Mouse (Mus musculus): ENCODE data around the gene Myh10.
"Not testable (repeated sequence)": the region's sequence is repeated elsewhere in the genome, so short reads cannot be mapped to it uniquely, and the experiment has no call there.

The Myh10 gene

DNA sequence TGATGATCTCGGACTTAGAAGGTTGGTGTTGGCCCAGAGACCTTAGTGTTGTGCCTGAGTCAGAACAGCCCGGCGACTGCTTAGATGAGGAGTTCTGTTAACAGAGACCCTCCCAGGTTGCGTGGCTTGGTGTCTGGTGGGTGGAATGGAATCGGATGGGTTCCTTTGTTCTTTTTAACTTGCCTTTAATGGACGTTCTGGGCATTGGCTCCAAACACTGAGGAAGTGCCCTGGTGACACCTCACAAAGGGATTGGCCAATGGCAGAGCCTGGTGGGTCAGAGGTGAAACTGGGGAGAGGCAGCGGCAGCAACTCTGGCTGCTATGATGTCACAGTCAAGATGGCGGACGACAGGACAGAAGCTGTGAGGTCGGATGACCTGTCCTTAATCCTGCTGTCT, 99.4 kb downstream of the Myh10 start:
- CTCF ChIA-PET, result no interaction called here

DNA sequence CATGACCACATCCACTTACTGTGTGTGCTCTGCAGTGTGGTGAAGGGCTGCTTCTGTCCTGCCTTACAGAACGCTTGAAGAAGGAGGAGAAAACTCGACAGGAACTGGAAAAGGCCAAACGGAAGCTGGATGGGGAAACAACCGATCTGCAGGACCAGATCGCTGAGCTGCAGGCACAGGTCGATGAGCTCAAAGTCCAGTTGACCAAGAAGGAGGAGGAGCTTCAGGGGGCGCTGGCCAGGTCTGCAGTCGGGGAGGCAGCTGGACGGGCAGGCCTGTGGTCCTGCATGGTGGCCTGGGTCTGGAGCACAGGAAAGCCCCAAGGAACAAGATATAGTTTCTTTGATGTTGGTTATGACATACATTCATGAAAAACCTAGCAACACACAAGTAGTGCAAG, 100.4 kb downstream of the Myh10 start:
- CTCF ChIA-PET, result no interaction called here

DNA sequence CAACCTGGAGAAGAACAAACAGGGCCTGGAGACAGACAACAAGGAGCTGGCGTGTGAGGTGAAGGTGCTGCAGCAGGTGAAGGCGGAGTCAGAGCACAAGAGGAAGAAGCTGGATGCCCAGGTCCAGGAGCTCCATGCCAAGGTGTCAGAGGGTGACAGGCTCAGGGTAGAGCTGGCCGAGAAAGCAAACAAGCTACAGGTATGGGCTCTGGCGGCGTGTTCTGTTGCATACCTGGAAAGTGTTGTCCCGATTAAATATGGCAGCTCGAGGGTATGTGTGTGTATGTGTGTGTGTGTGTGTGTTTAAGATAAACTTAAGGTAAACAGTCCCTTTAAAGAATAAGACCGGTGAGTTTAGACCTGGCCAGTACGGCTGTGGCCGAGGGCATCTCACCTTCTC, 106.9 kb downstream of the Myh10 start:
- CTCF ChIA-PET, result no interaction called here

DNA sequence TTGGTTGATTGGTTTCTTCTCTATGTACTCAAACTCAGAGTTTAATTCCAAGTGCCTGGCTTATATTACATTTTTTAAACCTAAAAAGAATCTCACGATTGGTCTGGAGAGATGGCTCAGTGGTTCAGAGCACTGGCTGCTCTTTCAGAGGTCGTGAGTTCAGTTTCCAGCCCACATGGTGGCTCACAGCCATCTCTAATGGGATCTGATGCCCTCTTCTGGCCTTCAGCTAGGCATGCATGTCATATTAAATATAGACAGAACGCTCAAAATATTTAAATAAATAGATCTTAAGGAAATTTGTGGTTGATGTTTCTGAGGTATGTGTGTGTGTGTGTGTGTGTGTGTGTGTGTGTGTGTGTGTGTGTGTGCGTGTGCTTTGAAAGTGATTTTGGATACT, 113.8 kb downstream of the Myh10 start:
- CTCF ChIA-PET, result interaction anchor here (0.7 kb wide), 1 partner anchor 14 kb away, joined by 3 read pairs; no protein-coding TSS in a partner anchor

GRCm38 (mm10) chr11:68807787-68808186, 116.4 kb downstream of the Myh10 start:
- CTCF ChIA-PET, result interaction anchor here (0.5 to 0.6 kb wide), 2 partner anchors 21 to 98 kb away, joined by 5 to 16 read pairs; no protein-coding TSS in a partner anchor

GRCm38 (mm10) chr11:68811881-68812577, 120.7 kb downstream of the Myh10 start:
- CTCF ChIA-PET, result interaction anchor here (0.6 kb wide), 1 partner anchor 193 kb away, joined by 3 read pairs; no protein-coding TSS in a partner anchor

DNA sequence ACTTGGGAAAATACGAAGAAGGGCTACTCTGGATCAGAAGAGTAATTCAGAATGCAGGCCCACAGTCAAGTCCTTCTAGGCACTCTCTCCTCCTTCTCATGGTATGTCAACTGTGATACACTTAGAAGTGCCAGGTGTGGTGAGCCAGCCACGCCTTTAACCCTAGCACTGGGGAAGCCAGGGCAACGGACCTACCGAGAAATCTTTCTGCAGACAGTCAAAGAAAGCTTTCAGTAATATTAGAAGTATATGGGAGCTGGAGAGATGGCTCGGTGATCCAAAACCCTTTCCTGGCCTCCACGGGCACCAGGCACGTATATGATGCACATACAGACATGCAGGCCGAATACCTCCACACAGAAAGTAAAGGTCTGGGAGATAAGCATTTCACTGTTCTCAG, 127.1 kb downstream of the Myh10 start:
- CTCF ChIA-PET, result no interaction called here

GRCm38 (mm10) chr11:68819226-68819805, 128.0 kb downstream of the Myh10 start:
- CTCF ChIA-PET, result interaction anchor here (0.5 kb wide), 1 partner anchor 14 kb away, joined by 3 read pairs; no protein-coding TSS in a partner anchor

DNA sequence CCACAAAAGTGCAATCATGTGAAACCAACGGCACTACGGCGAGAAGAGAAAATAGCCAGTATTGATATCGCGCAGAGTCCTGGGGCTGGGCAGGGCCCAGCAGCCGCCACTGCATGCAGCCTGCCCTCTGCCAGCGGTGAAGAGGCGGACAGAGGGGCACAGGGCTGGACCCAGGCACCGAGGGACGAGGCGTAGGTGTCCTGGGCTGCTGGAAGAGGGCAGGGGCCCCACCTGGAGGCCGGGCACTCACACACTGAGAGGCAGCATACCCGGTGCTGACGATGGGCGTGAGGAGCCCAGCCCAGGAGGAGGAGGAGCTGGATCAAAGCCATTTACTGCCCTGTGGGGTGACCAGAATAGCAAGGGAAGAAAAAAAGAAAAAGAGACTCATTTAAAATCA, 131.0 kb downstream of the Myh10 start:
- CTCF ChIA-PET, result no interaction called here

- CTCF ChIA-PET, result no interaction called here
Observed at GRCm38 (mm10) chr11:68826735-68827134, 135.4 kb downstream of the Myh10 start.

GRCm38 (mm10) chr11:68831580-68831979, 140.2 kb downstream of the Myh10 start:
- CTCF ChIA-PET, result not testable (repeated sequence)

GRCm38 (mm10) chr11:68832793-68833192, 141.4 kb downstream of the Myh10 start:
- CTCF ChIA-PET, result no interaction called here

DNA sequence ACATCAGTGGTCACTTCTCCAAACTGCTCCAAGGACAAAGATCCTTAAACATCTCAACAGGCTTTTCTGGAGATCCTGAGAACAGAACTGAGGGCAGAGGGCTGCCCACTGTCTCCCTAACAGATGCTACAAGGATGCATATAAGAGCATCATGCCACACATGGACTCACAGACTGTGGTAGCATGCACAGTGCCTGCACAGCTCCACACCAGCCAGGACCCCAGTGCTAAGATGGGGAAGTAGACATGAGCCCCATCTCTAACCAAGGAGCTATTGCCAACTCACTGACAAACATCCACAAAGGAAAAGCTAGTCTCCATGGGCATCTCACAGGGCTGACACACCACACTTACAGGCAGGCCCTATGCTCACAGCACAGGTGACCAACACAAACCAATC, 142.2 kb downstream of the Myh10 start:
- CTCF ChIA-PET, result no interaction called here

GRCm38 (mm10) chr11:68835034-68835433, 143.7 kb downstream of the Myh10 start:
- CTCF ChIA-PET, result no interaction called here

DNA sequence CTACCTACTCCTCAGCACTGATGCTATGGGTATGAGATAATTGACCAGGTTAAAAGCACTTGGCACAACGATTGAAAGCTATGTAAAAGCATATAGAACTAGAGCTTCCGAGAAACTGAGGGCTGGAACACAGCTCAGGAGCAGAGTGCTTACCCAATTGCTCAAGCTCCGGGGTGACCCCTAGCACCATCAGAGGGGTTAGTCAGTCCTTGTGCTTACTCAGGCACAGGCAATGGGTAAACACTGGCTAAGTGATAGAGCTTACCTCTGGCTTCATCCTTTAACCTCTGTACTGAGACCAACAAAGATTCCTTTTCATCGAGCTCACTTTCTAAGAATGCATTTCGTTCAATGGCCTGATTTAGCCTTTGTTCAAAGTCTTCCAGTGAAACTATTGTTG, 148.2 kb downstream of the Myh10 start:
- CTCF ChIA-PET, result no interaction called here

GRCm38 (mm10) chr11:68850862-68851261, 159.5 kb downstream of the Myh10 start:
- CTCF ChIA-PET, result interaction anchor here (0.5 kb wide), 1 partner anchor 228 kb away, joined by 4 read pairs; no protein-coding TSS in a partner anchor

GRCm38 (mm10) chr11:68851644-68852485, 160.5 kb downstream of the Myh10 start:
- CTCF ChIA-PET, result no interaction called here

DNA sequence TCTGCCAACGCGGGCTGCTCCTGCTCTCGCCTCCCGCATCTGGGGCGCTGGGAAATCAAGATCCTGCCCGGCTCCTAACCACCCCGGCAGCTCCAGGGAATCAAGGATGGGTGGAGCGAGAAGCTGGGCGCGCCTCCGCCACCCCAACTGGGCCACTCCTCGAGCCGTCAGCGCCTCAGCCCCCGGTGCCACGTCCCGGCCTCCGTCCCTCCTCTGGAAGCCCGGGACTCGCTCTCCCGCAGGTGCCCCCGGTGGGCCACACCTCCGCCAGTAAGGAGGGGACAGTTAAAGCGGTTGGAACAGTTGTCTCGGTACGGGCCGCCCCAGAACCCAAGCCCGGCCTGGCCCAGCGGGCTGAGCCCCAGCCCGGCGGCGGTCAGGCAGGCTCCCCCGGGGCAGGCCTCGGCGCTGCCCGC, 161.1 kb downstream of the Myh10 start:
- CTCF ChIA-PET, result no interaction called here

GRCm38 (mm10) chr11:68852932-68853409, 161.6 kb downstream of the Myh10 start:
- CTCF ChIA-PET, result no interaction called here

DNA sequence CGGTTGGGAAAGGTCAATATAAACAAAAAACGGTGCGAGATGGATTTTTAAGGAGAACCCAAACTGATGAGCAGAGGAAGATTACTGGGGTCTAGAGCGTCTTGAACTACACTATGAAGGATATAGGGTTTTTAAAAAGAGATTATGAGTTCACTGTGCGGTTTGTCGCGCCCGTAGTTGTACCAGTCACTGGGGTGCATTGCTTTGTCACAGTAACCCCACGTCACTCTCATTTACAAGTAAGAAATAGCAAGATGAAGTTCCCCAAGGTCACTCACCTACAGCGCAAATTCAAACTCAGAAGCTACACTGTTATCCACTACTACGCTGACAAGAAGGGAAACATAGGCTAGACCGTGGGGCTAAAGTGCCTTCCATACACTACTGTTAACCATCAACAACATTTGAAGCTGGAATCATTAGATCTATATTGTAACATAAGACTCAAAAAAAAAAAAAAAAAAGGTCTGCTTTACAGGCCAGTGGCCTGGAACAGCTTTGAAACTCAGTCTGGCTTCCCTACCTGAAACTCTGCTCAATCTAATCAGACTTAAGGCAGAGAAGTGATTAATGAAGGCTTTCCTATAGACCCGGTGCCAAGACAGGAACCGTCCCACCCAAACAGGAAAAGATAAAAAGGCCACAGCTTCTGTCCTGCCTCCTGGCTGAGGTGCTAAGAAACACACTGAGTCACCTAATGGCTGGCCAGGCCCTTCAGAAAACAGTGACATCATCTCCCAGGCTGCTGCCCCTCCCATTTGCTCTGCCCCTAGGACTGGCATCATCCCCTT, 162.4 kb downstream of the Myh10 start:
- CTCF ChIA-PET, result no interaction called here

- CTCF ChIA-PET, result no interaction called here
Observed at GRCm38 (mm10) chr11:68854621-68855020, 163.3 kb downstream of the Myh10 start.

DNA sequence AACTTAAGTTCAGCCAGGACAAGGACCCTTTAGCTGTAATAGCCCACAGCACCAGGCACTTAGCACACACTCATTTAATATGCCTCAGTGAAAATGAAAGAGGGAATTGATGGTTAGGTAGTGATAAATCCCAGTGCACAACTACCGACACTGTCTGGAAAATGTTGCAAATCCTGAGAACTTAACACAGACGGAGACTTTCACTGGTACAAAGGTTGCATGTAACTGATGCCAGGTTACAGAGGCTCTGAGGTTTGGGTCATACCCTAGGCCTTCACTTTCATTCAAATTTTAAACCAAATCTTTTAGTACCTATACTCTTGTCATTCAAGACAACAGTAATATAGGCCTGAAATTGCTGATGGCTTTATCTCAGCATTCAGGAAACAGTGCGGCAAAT, 166.0 kb downstream of the Myh10 start:
- CTCF ChIA-PET, result no interaction called here
